Mouse (Mus musculus): ENCODE data around the gene Iars2. TPM values are rescaled to one million over a fixed set of nuclear protein-coding genes. Genes with fewer than 3 reads are reported as not detected.

Gene Iars2
- polyA plus RNA-seq, 1 experiment from 2014 or later, result 32.0 TPM

DNA sequence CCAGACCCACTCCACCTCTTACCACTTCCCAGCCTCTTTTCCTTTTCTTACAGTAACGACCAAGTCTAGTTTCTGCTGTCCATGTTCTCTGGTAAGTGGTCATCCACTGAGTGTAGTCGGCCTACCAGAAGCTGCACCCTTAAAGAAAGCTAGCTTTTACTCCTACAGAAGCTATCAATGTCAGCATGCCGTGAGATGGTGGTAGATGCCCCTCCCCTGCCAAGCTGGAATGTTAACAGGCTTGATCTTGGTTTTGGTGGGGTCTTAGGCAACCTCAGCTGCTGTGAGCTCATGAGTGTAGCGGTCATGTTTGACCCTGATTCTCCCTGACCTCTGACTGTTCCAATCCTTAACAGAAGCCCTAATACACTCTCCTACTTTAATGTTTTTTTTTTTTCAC is 29.0 kb upstream of the Iars2 start:
- no peak overlapping the region for H3K4me2 ChIP-seq (replicated peaks; ENCODE audit: low read depth, low read length)
- no peaks in the 10 kb centered on the region for H3K27me3 ChIP-seq (ENCODE audit: control insufficient read depth, insufficient read depth, low read length)
- H3K36me3 ChIP-seq (ENCODE audit: control insufficient read depth, insufficient read depth, low read length), result peaks cover 20% of the 10 kb centered on the region
- no peak overlapping the region for H3K4me3 ChIP-seq (ENCODE audit: low read depth, low read length)
- WGBS, result 80% methylated on average over 4 of the region's 4 CpGs
- no peak for ATAC-seq (ENCODE audit: insufficient number of reproducible peaks, insufficient read depth, low FRiP score, low read depth)
- no peaks in the 10 kb centered on the region; the same call in 1 of the 2 replicates for H3K4me1 ChIP-seq (ENCODE audit: control insufficient read depth, insufficient read depth, low read length)
- H3K9ac ChIP-seq (replicated peaks; ENCODE audit: low read depth, low read length), result no peak overlapping the region
- H3K9me3 ChIP-seq (ENCODE audit: control insufficient read depth, low read depth, low read length), result no peaks in the 10 kb centered on the region
- H3K27ac ChIP-seq (ENCODE audit: low read length), result no peak overlapping the region

DNA sequence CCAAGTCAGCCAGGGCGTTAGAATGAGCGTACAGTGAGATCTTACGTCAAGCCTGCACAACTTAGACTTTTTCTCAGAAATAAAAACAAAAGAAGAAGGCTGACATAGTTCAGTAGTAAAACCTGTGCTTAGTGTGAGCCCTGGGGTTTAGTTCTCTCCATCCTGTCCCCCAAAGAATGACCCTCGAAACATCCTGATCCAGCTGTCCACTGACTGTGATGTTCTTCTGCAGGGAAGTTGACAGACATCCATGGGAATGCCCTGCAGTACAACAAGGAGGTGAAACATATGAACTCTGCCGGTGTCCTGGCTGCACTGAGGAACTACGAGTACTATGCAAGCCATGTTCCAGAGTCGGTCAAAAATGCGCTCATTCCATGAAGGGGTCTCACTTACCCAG is 27.1 kb upstream of the Iars2 start:
- no peaks in the 10 kb centered on the region for H3K4me1 ChIP-seq (ENCODE audit: control insufficient read depth, insufficient read depth, low read length)
- ATAC-seq (ENCODE audit: insufficient number of reproducible peaks, insufficient read depth, low FRiP score, low read depth), result no peak
- no peaks in the 10 kb centered on the region for H3K9me3 ChIP-seq (ENCODE audit: control insufficient read depth, low read depth, low read length)
- no peak overlapping the region for H3K4me2 ChIP-seq (replicated peaks; ENCODE audit: low read depth, low read length)
- H3K4me3 ChIP-seq (ENCODE audit: low read depth, low read length), result no peak overlapping the region
- 95% methylated on average over 8 of the region's 8 CpGs for WGBS
- H3K9ac ChIP-seq (replicated peaks; ENCODE audit: low read depth, low read length), result no peak overlapping the region
- H3K27ac ChIP-seq (ENCODE audit: low read length), result no peak overlapping the region
- peaks cover 26% of the 10 kb centered on the region for H3K36me3 ChIP-seq (ENCODE audit: control insufficient read depth, insufficient read depth, low read length)
- H3K27me3 ChIP-seq (ENCODE audit: control insufficient read depth, insufficient read depth, low read length), result no peaks in the 10 kb centered on the region

DNA sequence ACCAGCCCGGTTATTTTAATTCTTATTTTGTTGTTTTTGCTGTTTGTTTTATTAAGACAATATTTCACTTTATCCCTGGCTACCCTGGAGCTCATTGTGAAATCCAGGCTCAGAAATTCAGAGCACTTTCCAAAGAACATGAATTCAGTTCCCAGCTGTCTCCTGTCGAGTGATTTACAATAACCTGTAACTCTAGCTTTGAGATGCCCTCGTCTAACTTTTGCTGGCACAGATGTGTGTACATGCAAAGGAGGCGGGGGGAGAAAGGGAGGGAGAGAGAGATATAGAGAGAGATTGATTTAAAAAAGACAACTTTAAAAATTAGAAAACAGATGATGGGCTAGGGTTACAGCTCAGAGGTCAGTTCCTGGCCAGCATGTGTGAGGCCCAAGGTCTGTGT is 25.5 kb upstream of the Iars2 start:
- no peaks in the 10 kb centered on the region for H3K9me3 ChIP-seq (ENCODE audit: control insufficient read depth, low read depth, low read length)
- H3K4me1 ChIP-seq (ENCODE audit: control insufficient read depth, insufficient read depth, low read length), result no peaks in the 10 kb centered on the region
- H3K27ac ChIP-seq (ENCODE audit: low read length), result no peak overlapping the region
- H3K9ac ChIP-seq (replicated peaks; ENCODE audit: low read depth, low read length), result no peak overlapping the region
- no peaks in the 10 kb centered on the region for H3K27me3 ChIP-seq (ENCODE audit: control insufficient read depth, insufficient read depth, low read length)
- peaks cover 37% of the 10 kb centered on the region for H3K36me3 ChIP-seq (ENCODE audit: control insufficient read depth, insufficient read depth, low read length)
- ATAC-seq (ENCODE audit: insufficient number of reproducible peaks, insufficient read depth, low FRiP score, low read depth), result no peak
- no peak overlapping the region for H3K4me3 ChIP-seq (ENCODE audit: low read depth, low read length)
- H3K4me2 ChIP-seq (replicated peaks; ENCODE audit: low read depth, low read length), result no peak overlapping the region
- 81% methylated on average over 4 of the region's 4 CpGs for WGBS

DNA sequence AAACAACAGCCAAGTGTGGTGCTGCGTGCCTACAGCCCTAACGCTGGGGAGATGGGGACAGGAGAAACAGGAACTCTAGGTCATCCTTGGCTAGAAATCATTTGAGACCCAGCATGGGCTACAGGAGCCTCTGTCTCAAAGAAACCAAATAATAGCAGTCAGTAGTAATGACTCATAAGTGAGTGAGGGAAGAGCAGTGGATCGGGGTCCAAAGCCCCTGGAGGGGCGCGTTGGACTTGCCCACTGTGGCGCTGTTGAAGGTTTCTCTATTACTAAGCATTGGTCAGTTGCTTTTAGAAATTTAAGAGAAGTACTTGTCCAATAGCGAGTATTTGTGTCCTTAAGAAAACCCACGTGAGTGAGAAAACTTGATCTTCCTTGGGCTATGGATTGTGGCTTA is 24.2 kb upstream of the Iars2 start:
- no peak for ATAC-seq (ENCODE audit: insufficient number of reproducible peaks, insufficient read depth, low FRiP score, low read depth)
- no peaks in the 10 kb centered on the region for H3K4me1 ChIP-seq (ENCODE audit: control insufficient read depth, insufficient read depth, low read length)
- no peaks in the 10 kb centered on the region for H3K9me3 ChIP-seq (ENCODE audit: control insufficient read depth, low read depth, low read length)
- no peak overlapping the region for H3K27ac ChIP-seq (ENCODE audit: low read length)
- no peak overlapping the region for H3K4me3 ChIP-seq (ENCODE audit: low read depth, low read length)
- 98% methylated on average over 8 of the region's 8 CpGs for WGBS
- no peak overlapping the region for H3K4me2 ChIP-seq (replicated peaks; ENCODE audit: low read depth, low read length)
- H3K27me3 ChIP-seq (ENCODE audit: control insufficient read depth, insufficient read depth, low read length), result no peaks in the 10 kb centered on the region
- H3K9ac ChIP-seq (replicated peaks; ENCODE audit: low read depth, low read length), result no peak overlapping the region
- H3K36me3 ChIP-seq (ENCODE audit: control insufficient read depth, insufficient read depth, low read length), result peaks cover 43% of the 10 kb centered on the region

DNA sequence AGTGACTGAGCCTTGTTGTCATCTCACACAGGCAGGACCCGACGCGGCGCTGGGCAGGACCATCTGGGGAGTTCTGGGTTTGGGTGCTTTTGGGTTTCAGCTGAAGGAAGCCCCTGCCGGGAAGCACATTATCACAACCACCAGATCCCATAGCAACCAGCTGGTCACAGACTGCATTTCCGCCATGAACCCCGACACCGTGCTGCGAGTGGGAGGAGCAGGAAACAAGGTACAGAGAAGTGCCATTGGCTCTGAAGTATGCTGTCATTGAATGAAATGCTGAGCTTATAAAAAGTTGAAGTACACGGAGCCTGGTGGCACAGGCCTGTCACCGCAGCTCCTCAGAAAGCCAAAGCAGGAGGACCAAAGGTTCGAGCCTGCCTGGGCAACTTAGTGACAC is 23.0 kb upstream of the Iars2 start:
- no peak overlapping the region for H3K4me3 ChIP-seq (ENCODE audit: low read depth, low read length)
- no peak for ATAC-seq (ENCODE audit: insufficient number of reproducible peaks, insufficient read depth, low FRiP score, low read depth)
- H3K4me1 ChIP-seq (ENCODE audit: control insufficient read depth, insufficient read depth, low read length), result no peaks in the 10 kb centered on the region
- no peaks in the 10 kb centered on the region for H3K9me3 ChIP-seq (ENCODE audit: control insufficient read depth, low read depth, low read length)
- H3K27me3 ChIP-seq (ENCODE audit: control insufficient read depth, insufficient read depth, low read length), result no peaks in the 10 kb centered on the region
- H3K9ac ChIP-seq (replicated peaks; ENCODE audit: low read depth, low read length), result no peak overlapping the region
- H3K36me3 ChIP-seq (ENCODE audit: control insufficient read depth, insufficient read depth, low read length), result peaks cover 45% of the 10 kb centered on the region
- H3K4me2 ChIP-seq (replicated peaks; ENCODE audit: low read depth, low read length), result no peak overlapping the region
- WGBS, result 91% methylated on average over 12 of the region's 12 CpGs
- no peak overlapping the region for H3K27ac ChIP-seq (ENCODE audit: low read length)

DNA sequence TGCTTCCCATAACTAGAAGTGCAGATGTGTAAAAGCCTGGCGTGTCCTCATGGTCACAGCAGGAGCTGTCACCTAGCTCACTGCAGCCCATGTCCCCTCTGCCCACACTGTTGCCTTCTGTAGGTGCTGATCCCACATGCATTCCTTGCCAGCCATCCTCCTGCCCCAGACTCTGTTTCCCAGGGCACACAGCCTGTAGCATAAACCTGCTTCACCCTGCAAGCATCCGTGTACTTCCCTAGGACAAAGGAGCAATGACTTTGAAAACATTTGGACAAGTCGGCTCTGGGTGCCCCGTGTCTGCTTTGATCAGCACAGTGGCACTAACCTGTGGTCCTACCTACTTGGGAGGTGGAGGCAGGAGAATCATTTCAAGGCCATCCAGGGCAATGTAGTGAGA is 21.4 kb upstream of the Iars2 start:
- peaks cover 45% of the 10 kb centered on the region for H3K36me3 ChIP-seq (ENCODE audit: control insufficient read depth, insufficient read depth, low read length)
- H3K9me3 ChIP-seq (ENCODE audit: control insufficient read depth, low read depth, low read length), result no peaks in the 10 kb centered on the region
- no peak for ATAC-seq (ENCODE audit: insufficient number of reproducible peaks, insufficient read depth, low FRiP score, low read depth)
- H3K27me3 ChIP-seq (ENCODE audit: control insufficient read depth, insufficient read depth, low read length), result no peaks in the 10 kb centered on the region
- no peak overlapping the region for H3K27ac ChIP-seq (ENCODE audit: low read length)
- no peak overlapping the region for H3K4me2 ChIP-seq (replicated peaks; ENCODE audit: low read depth, low read length)
- H3K4me3 ChIP-seq (ENCODE audit: low read depth, low read length), result no peak overlapping the region
- 90% methylated on average over 4 of the region's 4 CpGs for WGBS
- no peak overlapping the region for H3K9ac ChIP-seq (replicated peaks; ENCODE audit: low read depth, low read length)
- no peaks in the 10 kb centered on the region for H3K4me1 ChIP-seq (ENCODE audit: control insufficient read depth, insufficient read depth, low read length)

DNA sequence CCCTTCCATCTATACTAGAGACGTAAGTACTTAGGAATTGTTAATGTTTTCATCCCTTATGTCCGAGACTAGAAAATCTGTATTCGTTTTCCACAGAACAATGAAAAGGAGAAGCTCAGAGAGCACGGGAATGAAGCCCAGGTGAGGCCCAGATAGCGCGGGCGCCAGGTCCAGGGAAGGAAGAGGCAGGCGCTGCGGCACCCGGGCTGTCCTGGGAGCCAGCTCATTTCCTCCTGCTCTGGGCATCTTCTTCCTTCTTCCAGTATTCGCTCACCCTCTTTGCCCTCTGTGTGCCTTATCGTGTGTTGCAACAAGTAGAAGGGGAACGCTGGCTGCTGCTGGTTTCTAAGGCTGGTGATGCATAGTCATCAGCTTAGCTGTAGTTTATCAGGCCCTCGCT is 20.5 kb upstream of the Iars2 start:
- 95% methylated on average over 14 of the region's 14 CpGs for WGBS
- Histone ChIP-seq H3K4me2 (replicated peaks; ENCODE audit: low read depth, low read length) (no peak overlapping the region), H3K27ac (ENCODE audit: low read length) (no peak overlapping the region), H3K9me3 (ENCODE audit: control insufficient read depth, low read depth, low read length) (no peaks in the 10 kb centered on the region), H3K27me3 (ENCODE audit: control insufficient read depth, insufficient read depth, low read length) (no peaks in the 10 kb centered on the region), H3K4me3 (ENCODE audit: low read depth, low read length) (no peak overlapping the region), H3K36me3 (ENCODE audit: control insufficient read depth, insufficient read depth, low read length) (peaks cover 45% of the 10 kb centered on the region), H3K9ac (replicated peaks; ENCODE audit: low read depth, low read length) (no peak overlapping the region), H3K4me1 (ENCODE audit: control insufficient read depth, insufficient read depth, low read length) (no peaks in the 10 kb centered on the region)
- ATAC-seq (ENCODE audit: insufficient number of reproducible peaks, insufficient read depth, low FRiP score, low read depth), result no peak

DNA sequence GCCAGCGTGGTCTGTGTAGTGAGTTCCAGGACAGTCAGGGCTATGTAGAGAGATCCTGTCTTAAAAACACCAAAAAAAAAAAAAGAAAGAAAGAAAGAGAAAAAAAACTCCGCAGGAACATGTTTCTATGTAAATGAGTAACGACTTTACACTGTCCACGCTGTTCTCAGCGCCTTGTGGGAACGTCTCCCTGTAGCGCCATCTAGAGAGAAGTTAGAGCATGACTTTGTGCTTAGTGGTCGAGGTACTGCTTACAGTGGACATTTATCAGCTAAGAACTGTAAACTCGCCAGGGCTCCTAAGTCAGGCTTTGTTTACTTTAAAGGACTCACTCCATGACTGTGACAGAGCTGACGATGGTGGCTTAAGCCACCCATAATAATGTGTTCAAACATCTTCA is 17.0 kb upstream of the Iars2 start:
- H3K4me1 ChIP-seq (ENCODE audit: control insufficient read depth, insufficient read depth, low read length), result no peaks in the 10 kb centered on the region
- H3K4me3 ChIP-seq (ENCODE audit: low read depth, low read length), result no peak overlapping the region
- H3K27ac ChIP-seq (ENCODE audit: low read length), result no peak overlapping the region
- no peak for ATAC-seq (ENCODE audit: insufficient number of reproducible peaks, insufficient read depth, low FRiP score, low read depth)
- no peaks in the 10 kb centered on the region for H3K9me3 ChIP-seq (ENCODE audit: control insufficient read depth, low read depth, low read length)
- 66% methylated on average over 10 of the region's 10 CpGs for WGBS
- peaks cover 46% of the 10 kb centered on the region for H3K36me3 ChIP-seq (ENCODE audit: control insufficient read depth, insufficient read depth, low read length)
- no peak overlapping the region for H3K4me2 ChIP-seq (replicated peaks; ENCODE audit: low read depth, low read length)
- H3K27me3 ChIP-seq (ENCODE audit: control insufficient read depth, insufficient read depth, low read length), result no peaks in the 10 kb centered on the region
- H3K9ac ChIP-seq (replicated peaks; ENCODE audit: low read depth, low read length), result no peak overlapping the region

DNA sequence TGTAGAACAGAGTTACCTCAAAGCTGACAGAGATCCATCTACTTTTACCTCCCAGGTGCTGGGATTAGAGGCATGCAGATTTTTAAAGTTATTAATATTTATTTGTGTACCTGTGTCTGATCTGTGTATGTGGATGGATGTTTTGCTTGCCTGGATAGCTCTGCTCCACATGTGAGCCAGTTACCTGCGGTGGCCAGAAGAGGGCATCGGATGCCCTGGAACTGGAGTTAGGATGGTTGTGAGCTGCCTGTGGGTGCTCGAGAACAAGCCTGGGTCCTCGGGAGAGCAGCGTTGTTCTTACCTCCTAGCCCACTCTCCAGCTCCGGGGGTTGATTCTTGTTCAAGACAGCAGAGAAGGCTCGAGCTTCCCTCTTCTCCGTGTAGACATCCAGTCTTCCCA is 14.2 kb upstream of the Iars2 start:
- Histone ChIP-seq H3K4me1 (ENCODE audit: control insufficient read depth, insufficient read depth, low read length) (no peaks in the 10 kb centered on the region), H3K9ac (replicated peaks; ENCODE audit: low read depth, low read length) (no peak overlapping the region), H3K9me3 (ENCODE audit: control insufficient read depth, low read depth, low read length) (no peaks in the 10 kb centered on the region), H3K36me3 (ENCODE audit: control insufficient read depth, insufficient read depth, low read length) (peaks cover 41% of the 10 kb centered on the region), H3K27ac (ENCODE audit: low read length) (no peak overlapping the region), H3K27me3 (ENCODE audit: control insufficient read depth, insufficient read depth, low read length) (no peaks in the 10 kb centered on the region), H3K4me2 (replicated peaks; ENCODE audit: low read depth, low read length) (no peak overlapping the region), H3K4me3 (ENCODE audit: low read depth, low read length) (no peak overlapping the region)
- no peak for ATAC-seq (ENCODE audit: insufficient number of reproducible peaks, insufficient read depth, low FRiP score, low read depth)
- WGBS, result 88% methylated on average over 8 of the region's 8 CpGs
